Mouse (Mus musculus): ENCODE data around the gene Dennd4a.

- TF ChIP-seq TAL1 (IDR thresholded peaks at IDR 0.05; ENCODE audit: low read length) (no peak), GATA1 (IDR thresholded peaks at IDR 0.05; ENCODE audit: low read length) (no peak)
Observed at GRCm38 (mm10) chr9:64951161-64951657, 140.1 kb downstream of the Dennd4a start, which contains the start of gene Slc24a1.
